Mouse (Mus musculus) heart, postnatal 36 days (tissue): ENCODE measurements around the gene Tbc1d23. TPM values are rescaled to one million over a fixed set of nuclear protein-coding genes. Genes with fewer than 3 reads are reported as not detected.

Source experiments
- DNase-seq, 2 experiments: peaks; one replicate each; pipeline ENCODE4 v3.0.0; 2021 to 2022
- intact Hi-C: fragments of 180-260 bp; cut with DNase I; formaldehyde crosslinking; loops from one replicate; pipeline ENCODE4 v1.15.1; 2025
- total RNA-seq, 2 experiments: library from RNA; stranded (reverse); gene quantifications; 2 replicates each; pipeline ENCODE4 v1.2.3; 2021

Tbc1d23 gene
- total RNA-seq, 2 experiments from 2014 or later, result 25.1 to 25.4 TPM

- intact Hi-C loops, result loop anchor here (2.0 to 5.0 kb wide), 4 partner anchors 46 to 450 kb away; partner anchors contain the start of genes Tfg and Tomm70a
- peak; percentile 95 to 97 for DNase-seq
These were observed 64.4 kb downstream of the Tbc1d23 start, which contains the start of gene Nit2 for GRCm38 (mm10) chr16:57166611-57167513. Nit2 (minus strand) TSS chr16:57167341.

DNA sequence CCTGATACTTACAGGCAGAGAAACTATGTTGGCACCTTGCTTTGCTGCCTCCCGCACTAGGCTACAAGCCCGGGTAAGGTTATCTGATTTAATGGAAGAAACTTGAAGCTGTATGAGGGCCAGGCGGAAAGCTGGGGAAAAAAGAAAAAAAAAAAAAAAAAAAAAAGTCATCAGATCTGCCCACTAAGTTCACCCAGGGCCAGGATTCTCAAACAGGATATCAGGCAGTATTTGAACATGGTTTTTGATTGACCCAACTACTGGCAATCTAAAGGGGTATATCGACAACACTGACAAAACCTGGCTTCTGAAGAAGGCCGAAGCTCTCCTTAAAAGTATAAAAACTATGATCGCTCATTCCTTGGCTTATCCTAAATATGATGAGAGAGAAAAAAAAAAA lies 65.2 kb downstream of the Tbc1d23 start:
- no peak for DNase-seq
- intact Hi-C loops, result loop anchor here (2.0 to 5.0 kb wide), 4 partner anchors 45 to 449 kb away; partner anchors contain the start of genes Tfg and Tomm70a

GRCm38 (mm10) chr16:57165157-57165556 lies 66.1 kb downstream of the Tbc1d23 start:
- intact Hi-C loops, result loop anchor here (5.0 kb wide), 3 partner anchors 393 to 448 kb away; partner anchors contain the start of gene Tfg
- DNase-seq, result no peak

DNA sequence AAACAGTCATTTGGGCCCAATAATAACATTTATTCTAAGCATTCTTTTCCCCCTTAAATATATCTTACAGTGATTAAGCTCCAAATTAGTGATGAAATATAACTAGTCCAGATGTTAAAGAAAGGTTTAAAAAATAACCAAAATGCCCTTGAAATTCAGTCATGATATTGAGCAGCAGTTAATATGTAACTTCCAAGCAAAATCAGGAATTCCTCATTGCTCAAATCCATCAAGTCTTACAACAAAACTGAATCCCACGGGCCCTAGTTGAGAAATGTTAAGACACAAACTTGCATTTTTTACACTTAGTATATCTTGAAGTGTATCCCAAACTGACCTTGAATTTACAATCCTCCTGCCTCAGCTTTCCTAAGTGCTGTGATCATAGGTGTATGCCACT lies 67.6 kb downstream of the Tbc1d23 start:
- no peak for DNase-seq
- intact Hi-C loops, result no loop called here

DNA sequence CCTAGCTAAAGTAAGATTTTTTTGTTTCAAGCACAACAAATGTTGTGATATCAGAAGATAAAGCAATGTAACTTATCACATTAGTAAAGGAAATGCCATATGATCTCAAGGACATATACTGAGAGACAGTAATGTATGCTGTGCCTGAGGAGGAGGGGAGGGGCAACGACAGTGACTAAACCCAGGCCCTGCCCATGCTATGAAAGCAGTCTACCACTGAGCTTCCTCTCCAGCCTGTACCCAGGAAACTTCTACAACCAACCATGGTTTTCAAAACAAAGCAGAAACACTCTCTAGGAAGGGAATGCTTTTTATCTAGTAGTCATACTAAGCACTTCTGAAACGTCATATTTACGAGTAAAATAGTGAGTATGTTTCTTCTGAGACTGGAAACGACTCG lies 68.5 kb downstream of the Tbc1d23 start:
- DNase-seq, result no peak
- intact Hi-C loops, result no loop called here

- intact Hi-C loops, result no loop called here
- DNase-seq, result no peak
These were observed 71.5 kb downstream of the Tbc1d23 start for GRCm38 (mm10) chr16:57159835-57160234.

GRCm38 (mm10) chr16:57157728-57158127 lies 73.6 kb downstream of the Tbc1d23 start:
- DNase-seq, result no peak
- intact Hi-C loops, result no loop called here

DNA sequence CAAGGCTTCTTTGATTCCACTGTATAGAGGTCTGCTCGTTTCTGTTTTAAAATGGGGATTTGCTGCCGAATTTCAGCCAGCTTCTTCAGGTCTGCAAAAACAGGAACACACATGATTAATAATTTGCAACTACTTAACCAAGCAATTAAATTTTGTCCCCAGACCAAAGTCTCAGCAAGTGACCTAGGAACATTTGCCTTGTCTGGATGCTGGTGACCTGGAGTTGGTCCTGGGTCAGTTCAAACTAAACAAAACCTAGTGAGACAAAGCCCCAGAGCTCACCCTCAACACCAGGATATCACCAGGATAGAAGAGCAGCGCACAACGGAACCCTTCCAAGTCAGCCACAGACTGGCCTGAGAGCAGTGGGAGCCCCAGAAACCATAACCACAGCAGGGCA lies 74.2 kb downstream of the Tbc1d23 start:
- intact Hi-C loops, result no loop called here
- no peak for DNase-seq

DNA sequence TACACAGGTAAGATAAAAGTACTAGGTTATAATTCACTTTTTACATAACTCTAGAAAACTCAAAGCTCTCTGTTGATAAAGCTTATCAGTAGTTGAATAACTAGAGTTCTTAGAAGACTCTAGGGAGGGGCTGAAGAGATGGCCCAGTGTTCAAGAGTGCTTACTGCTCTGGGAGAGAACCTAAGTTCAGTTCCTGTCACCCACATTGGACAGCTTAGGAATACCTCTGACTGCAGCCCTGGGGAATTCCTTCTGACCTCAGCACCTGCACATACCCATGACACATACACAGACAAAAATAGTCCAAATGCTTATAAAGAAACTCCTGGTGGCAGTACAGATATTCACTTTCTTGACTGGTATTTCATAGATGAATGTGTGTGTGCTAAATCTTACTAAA lies 75.4 kb downstream of the Tbc1d23 start:
- DNase-seq, result no peak
- intact Hi-C loops, result no loop called here

- no peak for DNase-seq
- intact Hi-C loops, result no loop called here
These were observed 79.9 kb downstream of the Tbc1d23 start for GRCm38 (mm10) chr16:57151437-57151836.

DNA sequence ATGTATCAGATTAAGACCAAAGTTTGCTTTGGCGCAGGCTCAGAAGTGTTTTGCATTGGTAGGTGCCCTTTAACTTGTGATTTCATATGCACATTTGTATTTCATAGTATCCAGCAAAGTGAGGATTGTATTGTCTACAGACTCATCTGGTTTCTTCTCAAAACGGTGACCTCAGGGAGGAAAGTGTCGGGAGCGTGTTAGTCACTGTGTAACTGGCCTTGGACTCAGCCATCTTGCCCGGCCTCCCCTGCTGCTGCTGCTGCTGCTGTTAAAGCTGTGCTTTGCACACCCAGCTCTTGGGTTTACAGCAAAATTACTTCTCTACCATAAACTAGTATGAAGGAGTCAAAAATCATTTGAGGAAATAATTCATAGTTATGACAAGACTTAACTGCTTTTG lies 86.6 kb downstream of the Tbc1d23 start:
- intact Hi-C loops, result no loop called here
- no peak for DNase-seq

GRCm38 (mm10) chr16:57133611-57134010 lies 97.7 kb downstream of the Tbc1d23 start:
- intact Hi-C loops, result no loop called here
- DNase-seq, result no peak

DNA sequence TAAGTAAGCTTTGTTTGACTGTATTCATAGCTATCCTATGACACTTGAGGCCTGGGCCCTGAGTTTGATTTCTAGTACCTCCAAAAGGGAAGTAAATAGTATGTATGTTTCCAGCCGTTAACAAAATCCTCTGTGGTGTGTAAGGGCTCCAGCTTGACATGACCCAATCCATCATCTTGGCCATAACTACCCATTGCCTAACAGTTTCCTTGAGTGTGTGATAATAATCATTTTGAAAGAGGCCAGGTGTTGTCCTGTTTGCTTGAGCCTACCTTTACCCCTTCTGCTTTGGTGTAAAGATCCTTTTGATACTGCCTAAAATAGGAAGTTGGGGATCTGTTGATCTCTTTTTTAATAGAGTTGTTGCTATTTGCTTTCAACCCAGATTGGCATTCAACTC lies 99.0 kb downstream of the Tbc1d23 start:
- no peak for DNase-seq

GRCm38 (mm10) chr16:57131544-57131943 lies 99.8 kb downstream of the Tbc1d23 start:
- no peak for DNase-seq
- intact Hi-C loops, result no loop called here

More for the DNA sequence above, 99.0 kb downstream of the Tbc1d23 start:
- intact Hi-C loops, result no loop called here

DNA sequence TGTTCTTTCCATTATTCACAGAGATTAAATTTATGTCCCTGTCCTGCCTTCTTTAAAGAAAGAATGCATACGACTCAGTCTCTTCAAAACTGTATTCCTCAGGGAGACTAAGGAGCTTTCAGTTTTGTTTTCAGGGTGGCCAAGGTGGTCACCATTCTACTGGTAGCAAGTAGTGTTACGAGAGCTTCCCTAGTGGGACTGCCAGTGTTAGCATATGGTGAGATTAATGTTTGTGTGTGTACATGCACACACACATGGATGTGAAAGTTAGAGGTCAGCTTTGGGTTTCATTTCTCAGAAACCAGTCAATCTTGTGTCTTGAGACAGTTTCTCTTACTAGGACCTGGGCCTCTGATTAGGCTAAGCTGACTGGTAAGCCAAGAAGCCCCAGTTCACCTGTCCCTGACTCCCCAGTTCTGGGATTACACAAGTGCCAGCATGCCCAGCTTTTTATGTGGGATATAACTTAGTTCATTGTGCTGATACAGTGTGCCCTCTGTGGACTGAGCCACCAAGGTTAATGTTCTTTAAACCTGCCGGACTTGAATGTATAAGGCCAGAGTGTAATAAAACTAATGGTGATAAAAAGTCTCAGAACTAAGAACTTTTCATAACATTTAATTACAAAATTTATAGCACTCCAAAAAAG lies 100.4 kb downstream of the Tbc1d23 start:
- intact Hi-C loops, result no loop called here
- DNase-seq, result peak in 1 of 2 experiments; percentile 1

GRCm38 (mm10) chr16:57127825-57128224 lies 103.5 kb downstream of the Tbc1d23 start:
- intact Hi-C loops, result no loop called here
- DNase-seq, result no peak

- intact Hi-C loops, result no loop called here
- no peak for DNase-seq
These were observed 105.0 kb downstream of the Tbc1d23 start for GRCm38 (mm10) chr16:57126268-57126667.

- intact Hi-C loops, result loop anchor here (5.0 kb wide), 1 partner anchor 406 kb away; the partner anchor contains the start of gene Tfg
These were observed 108.4 kb downstream of the Tbc1d23 start for GRCm38 (mm10) chr16:57122682-57123445.

DNA sequence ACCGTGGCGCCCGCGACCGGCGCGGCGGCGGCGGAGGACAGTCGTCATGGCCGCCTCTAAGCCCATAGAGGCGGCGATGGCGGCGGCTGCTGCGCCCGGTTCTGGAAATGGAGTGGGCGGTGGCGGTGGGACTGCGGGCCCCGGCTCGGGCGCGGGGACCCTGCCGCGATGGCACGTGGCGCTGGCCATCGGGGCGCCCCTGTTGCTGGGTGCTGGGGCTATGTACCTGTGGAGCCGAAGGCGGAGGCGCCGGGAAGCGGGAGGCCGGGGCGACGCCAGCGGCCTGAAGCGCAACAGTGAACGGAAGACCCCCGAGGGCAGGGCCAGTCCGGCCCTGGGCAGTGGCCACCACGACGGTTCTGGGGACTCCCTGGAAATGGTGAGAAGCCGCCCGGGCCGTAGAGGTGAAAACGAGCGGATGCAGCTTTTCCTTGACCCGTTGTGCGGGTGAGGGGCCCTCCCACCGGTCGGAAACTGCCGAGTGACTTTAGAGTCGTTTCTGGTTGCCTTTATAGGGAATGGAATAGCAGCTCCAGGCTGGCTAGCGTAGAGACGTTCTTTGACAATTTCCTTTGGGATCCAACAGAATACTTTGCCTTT lies 109.4 kb downstream of the Tbc1d23 start:
- intact Hi-C loops, result loop anchor here (2.0 to 5.0 kb wide), 2 partner anchors 45 to 405 kb away; partner anchors contain the start of genes Nit2 and Tfg

More at GRCm38 (mm10) chr16:57122682-57123445, 108.4 kb downstream of the Tbc1d23 start:
- no peak for DNase-seq

More for the DNA sequence above, 109.4 kb downstream of the Tbc1d23 start:
- DNase-seq, result no peak
